Mouse (Mus musculus) forebrain, embryonic 14.5 days (tissue): Measurements from ENCODE around the gene Eps8. TPM values are rescaled to one million over a fixed set of nuclear protein-coding genes. Genes with fewer than 3 reads are reported as not detected.

Experiments
- ATAC-seq: fragments of 200-750 bp; cut with Nextera tagmentation; 2 replicates; pipeline ENCODE4 v1.8.0; 2017; ENCODE audit warnings: mild to moderate bottlenecking, moderate library complexity
- DNase-seq: peaks from one replicate; pipeline ENCODE4 v3.0.0-alpha.2; 2015; ENCODE audit warnings: low spot score
- H3K27ac ChIP-seq: fragments of 300-500 bp; sonication (generic); 2 replicates; pipeline ENCODE4 v1.5.1; 2014; ENCODE audit warnings: low read depth, mild to moderate bottlenecking, control low read depth, low read length, moderate library complexity
- H3K27me3 ChIP-seq: fragments of 300-500 bp; sonication (generic); replicated peaks from 2 replicates; pipeline ENCODE4 v1.6.1; 2014; ENCODE audit warnings: low read length, control low read depth, mixed read lengths; ENCODE audit not compliant: control insufficient read depth, insufficient read depth
- H3K36me3 ChIP-seq: fragments of 300-500 bp; sonication (generic); 2 replicates; pipeline ENCODE4 v1.6.1; 2014; ENCODE audit warnings: low read length, control low read depth; ENCODE audit not compliant: control insufficient read depth, insufficient read depth
- H3K4me1 ChIP-seq: fragments of 300-500 bp; sonication (generic); 2 replicates; pipeline ENCODE4 v1.6.1; 2014; ENCODE audit warnings: antibody characterized with exemption, low read length, control low read depth; ENCODE audit not compliant: control insufficient read depth, insufficient read depth
- H3K4me2 ChIP-seq: fragments of 300-500 bp; sonication (generic); 2 replicates; pipeline ENCODE4 v1.6.1; 2014; ENCODE audit warnings: mild to moderate bottlenecking, control low read depth, low read length
- H3K4me3 ChIP-seq: fragments of 300-500 bp; sonication (generic); 2 replicates; pipeline ENCODE4 v1.5.1; 2014; ENCODE audit warnings: low read depth, low read length, control low read depth
- H3K9ac ChIP-seq: fragments of 300-500 bp; sonication (generic); 2 replicates; pipeline ENCODE4 v1.6.1; 2014; ENCODE audit warnings: mild to moderate bottlenecking, low read length, control low read depth, moderate library complexity
- H3K9me3 ChIP-seq: fragments of 300-500 bp; sonication (generic); replicated peaks from 2 replicates; pipeline ENCODE4 v1.6.1; 2016; ENCODE audit warnings: low read length, control low read depth, mixed read lengths; ENCODE audit not compliant: control insufficient read depth
- WGBS: fragments of 180-500 bp; shearing (Covaris S2); extraction: QIAGEN DNeasy Blood & Tissue Kit; methylation state at CpG from one replicate; pipeline ENCODE4 v1.1.7; 2014; 5-methylcytosine and 5-hydroxymethylcytosine counted together
- polyA plus RNA-seq: library from polyadenylated mRNA; unstranded; fragments of >200 nt; fragmentation: Nextera tagmentation; extraction: Ambion mirVana; gene quantifications from 2 replicates; pipeline ENCODE4 v1.2.1, GENCODE M21; 2014

Gene Eps8
- 11.4 and 14.3 TPM in 2 replicates for polyA plus RNA-seq

DNA sequence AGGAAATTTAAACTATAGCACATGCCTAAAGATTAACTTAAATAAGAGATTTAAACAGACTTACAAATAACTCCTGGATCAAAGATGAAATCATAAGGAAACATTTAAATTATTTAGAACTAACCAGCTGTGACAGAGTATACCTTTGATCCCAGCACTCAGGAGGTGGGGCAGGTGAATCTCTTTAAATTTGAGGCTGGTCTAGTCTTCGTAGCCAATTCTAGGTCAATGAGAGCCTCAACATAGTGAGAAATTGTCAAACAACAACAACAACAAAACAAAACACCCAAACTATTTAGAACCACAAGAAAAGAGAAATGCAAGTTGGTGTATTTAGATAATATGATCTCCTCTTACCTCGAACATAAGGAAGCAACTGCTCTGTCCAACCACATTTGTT is at the start of gene Eps8:
Eps8 (minus strand) TSS at position 101 of the 400 bp plus-strand sequence.
- no peaks in the 10 kb centered on the region for H3K9me3 ChIP-seq
- no peak within 1 kb of the TSS for H3K27ac ChIP-seq
- H3K4me1 ChIP-seq, result no peaks in the 10 kb centered on the region
- ATAC-seq (no peak), DNase-seq (no peak)
- no peak within 1 kb of the TSS for H3K4me2 ChIP-seq
- H3K9ac ChIP-seq, result no peak within 1 kb of the TSS
- H3K36me3 ChIP-seq, result no peaks in the 10 kb centered on the region
- no peaks in the 10 kb centered on the region for H3K27me3 ChIP-seq
- no peak within 1 kb of the TSS for H3K4me3 ChIP-seq
- 92% methylated on average over 2 of the region's 2 CpGs for WGBS

DNA sequence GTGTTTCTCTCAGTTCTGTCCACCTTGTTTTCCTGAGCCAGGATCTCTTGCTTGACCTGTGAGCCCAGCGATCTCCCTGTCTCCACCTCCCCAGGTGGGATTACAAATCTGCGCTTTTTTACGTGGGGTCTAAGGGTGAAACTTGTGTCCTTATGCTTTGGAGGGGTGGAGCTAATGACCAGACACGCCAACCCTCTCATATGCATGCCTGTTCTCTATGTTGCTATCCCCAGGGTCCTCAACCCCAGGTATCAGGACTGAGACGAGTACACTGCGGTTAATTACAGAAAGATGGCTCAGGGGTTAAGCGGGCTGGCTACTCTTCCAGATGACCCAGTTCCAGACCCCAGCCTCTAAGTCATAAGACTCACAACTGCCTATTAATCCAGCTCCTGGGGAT is 48.8 kb upstream of the Eps8 start:
- Histone ChIP-seq H3K27me3 (no peaks in the 10 kb centered on the region), H3K9me3 (no peaks in the 10 kb centered on the region), H3K4me1 (0 out of 2 replicates have a peak, but pooled peaks cover 6% of the 10 kb centered on the region), H3K27ac (no peak overlapping the region), H3K4me3 (no peak overlapping the region), H3K9ac (no peak overlapping the region), H3K4me2 (no peak overlapping the region), H3K36me3 (no peaks in the 10 kb centered on the region)
- WGBS, result 88% methylated on average over 7 of the region's 7 CpGs
- ATAC-seq (no peak), DNase-seq (no peak)

DNA sequence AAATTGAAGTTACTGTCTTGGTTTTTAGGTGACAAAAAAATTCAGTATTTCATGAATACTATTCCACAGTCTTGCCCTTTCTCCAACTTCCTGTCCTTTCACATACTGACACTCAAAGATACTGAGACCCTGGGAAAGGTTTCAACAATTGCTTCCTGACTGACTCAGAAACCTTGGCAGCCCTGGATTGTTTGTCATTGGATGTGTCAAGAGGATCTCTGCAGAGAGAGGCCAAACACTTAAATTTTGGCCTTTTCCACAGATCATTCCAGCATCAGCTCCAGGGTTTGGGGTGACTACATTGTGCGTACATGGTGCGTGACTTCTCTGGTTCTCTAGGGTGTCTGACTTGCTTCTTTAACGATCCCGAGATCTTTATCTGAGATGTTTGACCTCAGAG is 48.2 kb upstream of the Eps8 start:
- H3K4me3 ChIP-seq, result no peak overlapping the region
- WGBS, result 97% methylated on average over 4 of the region's 4 CpGs

DNA sequence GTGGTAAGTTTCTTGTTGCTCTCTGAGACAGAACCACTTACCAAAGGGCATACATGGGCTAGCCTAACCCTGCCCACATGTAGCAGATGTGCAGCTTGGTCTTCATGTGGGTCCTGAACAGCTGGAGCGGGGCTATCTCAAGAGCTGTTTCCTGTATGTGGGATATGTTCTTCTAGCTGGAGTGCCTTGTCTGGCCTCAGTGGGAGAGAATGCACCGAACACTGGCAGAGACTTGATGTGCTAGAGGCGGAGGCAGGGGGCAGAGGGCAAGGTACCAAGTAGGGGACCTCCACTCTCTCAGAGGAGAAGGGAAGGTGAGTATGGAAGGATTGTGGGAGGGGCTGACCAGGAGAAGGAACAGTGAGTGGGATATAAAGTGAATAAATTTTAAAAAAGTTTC is 47.5 kb upstream of the Eps8 start:
- H3K9me3 ChIP-seq, result no peaks in the 10 kb centered on the region
- H3K4me1 ChIP-seq, result 0 out of 2 replicates have a peak, but pooled peaks cover 6% of the 10 kb centered on the region
- no peak overlapping the region for H3K4me3 ChIP-seq
- no peak overlapping the region for H3K9ac ChIP-seq
- no peaks in the 10 kb centered on the region for H3K36me3 ChIP-seq
- DNase-seq, result no peak
- no peak overlapping the region for H3K27ac ChIP-seq
- ATAC-seq, result no peak
- 94% methylated on average over 3 of the region's 3 CpGs for WGBS
- H3K4me2 ChIP-seq, result no peak overlapping the region
- no peaks in the 10 kb centered on the region for H3K27me3 ChIP-seq

More for the DNA sequence above, 48.2 kb upstream of the Eps8 start:
- Histone ChIP-seq H3K27me3 (no peaks in the 10 kb centered on the region), H3K4me2 (no peak overlapping the region), H3K9me3 (no peaks in the 10 kb centered on the region), H3K27ac (no peak overlapping the region), H3K36me3 (no peaks in the 10 kb centered on the region), H3K4me1 (0 out of 2 replicates have a peak, but pooled peaks cover 6% of the 10 kb centered on the region), H3K9ac (no peak overlapping the region)
- ATAC-seq (no peak), DNase-seq (no peak)

DNA sequence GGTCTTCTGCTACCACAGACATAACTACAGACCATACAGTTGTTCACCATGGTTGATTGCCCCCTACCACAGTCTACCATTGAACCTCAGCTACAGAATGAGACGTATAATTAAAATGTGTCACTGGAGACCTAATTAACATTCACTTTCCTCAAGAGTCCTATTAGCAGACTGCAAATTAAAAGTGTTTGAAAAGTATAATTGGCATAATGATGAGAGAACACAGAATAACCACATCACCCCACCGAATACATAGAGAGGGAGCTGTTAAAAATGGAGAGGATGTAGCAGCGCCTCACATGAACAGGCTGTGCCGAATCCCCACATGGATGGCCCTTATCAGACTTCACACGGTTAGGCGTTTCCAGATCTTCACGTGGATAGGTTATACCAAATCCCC is 44.8 kb upstream of the Eps8 start:
- ATAC-seq (peak; percentile 87), DNase-seq (peak; percentile 71)
- WGBS, result 22% methylated on average over 7 of the region's 7 CpGs
- no peaks in the 10 kb centered on the region for H3K27me3 ChIP-seq
- H3K36me3 ChIP-seq, result no peaks in the 10 kb centered on the region
- no peak overlapping the region for H3K9ac ChIP-seq
- H3K4me1 ChIP-seq, result 0 out of 2 replicates have a peak, but pooled peaks cover 6% of the 10 kb centered on the region
- no peak overlapping the region for H3K27ac ChIP-seq
- H3K4me2 ChIP-seq, result no peak overlapping the region
- H3K9me3 ChIP-seq, result no peaks in the 10 kb centered on the region
- H3K4me3 ChIP-seq, result no peak overlapping the region

DNA sequence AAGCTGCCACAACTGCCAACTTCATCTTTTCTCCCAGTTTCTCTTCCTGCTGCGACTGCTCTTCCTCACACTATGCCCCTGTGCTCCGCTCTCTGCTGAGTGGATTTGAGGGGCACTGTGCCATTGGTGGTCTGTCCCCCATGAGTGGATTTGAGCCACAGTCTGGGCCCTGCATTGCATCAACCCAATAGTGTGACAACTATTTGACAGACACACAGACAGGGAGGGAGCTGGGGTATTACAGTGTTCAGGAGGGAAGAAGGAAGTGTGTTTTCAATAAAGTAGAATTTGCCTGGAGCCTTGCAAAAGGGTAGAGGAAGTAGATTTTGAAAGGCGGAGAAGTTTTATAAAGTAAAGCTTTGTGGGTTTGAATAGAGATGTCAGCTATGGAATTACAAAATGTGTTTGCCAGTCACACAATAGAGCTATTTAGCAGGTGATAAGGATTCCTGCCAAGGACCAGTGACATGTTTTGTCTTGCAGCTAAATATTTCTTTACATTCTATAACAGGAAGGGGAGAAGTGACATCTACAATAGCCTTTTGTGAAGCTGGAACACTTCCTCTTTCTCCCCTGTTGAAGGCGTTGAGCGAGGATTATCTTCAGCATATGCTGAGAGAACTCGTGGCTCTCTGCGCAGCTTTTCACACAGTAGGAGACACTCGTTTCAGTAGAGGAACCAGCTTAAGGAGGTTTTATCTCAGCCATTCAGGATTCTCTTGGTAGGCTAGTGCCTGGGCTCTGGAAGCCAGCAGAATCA is 41.9 kb upstream of the Eps8 start:
- no peak overlapping the region for H3K27ac ChIP-seq
- 0 out of 2 replicates have a peak, but pooled peaks cover 6% of the 10 kb centered on the region for H3K4me1 ChIP-seq
- H3K36me3 ChIP-seq, result no peaks in the 10 kb centered on the region
- H3K9ac ChIP-seq, result no peak overlapping the region
- H3K9me3 ChIP-seq, result no peaks in the 10 kb centered on the region
- ATAC-seq (no peak), DNase-seq (no peak)
- H3K27me3 ChIP-seq, result no peaks in the 10 kb centered on the region
- no peak overlapping the region for H3K4me3 ChIP-seq
- H3K4me2 ChIP-seq, result no peak overlapping the region
- WGBS, result 57% methylated on average over 8 of the region's 8 CpGs

DNA sequence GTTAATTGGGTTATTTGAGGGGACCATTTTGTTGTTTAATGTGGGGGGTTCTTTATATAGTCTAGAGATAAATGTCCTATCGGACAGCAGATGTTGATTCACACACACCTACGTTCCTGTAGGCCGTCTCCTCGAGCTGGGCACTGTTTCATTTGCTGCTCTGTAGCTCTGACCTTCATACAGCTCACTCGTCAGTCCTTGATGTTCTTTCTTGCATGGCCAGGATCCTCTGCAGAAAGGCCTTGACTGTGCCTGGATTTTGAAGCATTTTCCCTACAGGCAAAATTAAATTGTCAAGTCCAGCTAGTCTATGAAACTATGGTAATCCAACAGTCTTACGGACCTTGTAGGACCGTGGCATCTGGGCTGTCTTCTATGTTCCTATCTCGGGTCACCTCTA is 40.4 kb upstream of the Eps8 start:
- DNase-seq (no peak), ATAC-seq (no peak)
- no peaks in the 10 kb centered on the region for H3K9me3 ChIP-seq
- no peak overlapping the region for H3K4me3 ChIP-seq
- H3K27ac ChIP-seq, result no peak overlapping the region
- no peaks in the 10 kb centered on the region for H3K36me3 ChIP-seq
- no peak overlapping the region for H3K9ac ChIP-seq
- H3K27me3 ChIP-seq, result no peaks in the 10 kb centered on the region
- H3K4me1 ChIP-seq, result 0 out of 2 replicates have a peak, but pooled peaks cover 6% of the 10 kb centered on the region
- H3K4me2 ChIP-seq, result no peak overlapping the region
- 94% methylated on average over 8 of the region's 8 CpGs for WGBS

DNA sequence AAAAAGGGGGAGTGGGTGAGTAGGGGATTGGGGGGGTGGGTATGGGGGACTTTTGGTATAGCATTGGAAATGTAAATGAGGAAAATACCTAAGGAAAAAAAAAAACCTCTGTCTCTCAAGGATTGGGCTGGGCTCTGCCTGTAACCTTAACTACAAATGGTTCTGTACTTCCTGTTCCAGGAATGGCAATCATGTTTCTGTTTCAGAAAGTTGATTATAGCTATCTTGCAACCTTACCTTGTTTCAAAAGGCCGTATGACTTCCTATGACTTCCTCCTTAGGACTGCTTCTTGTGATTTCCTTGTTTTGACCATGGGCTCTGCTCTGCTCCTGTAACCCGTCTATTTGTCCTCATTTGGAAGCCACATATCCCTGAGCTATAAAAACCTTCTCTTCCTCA is 39.6 kb upstream of the Eps8 start:
- DNase-seq (no peak), ATAC-seq (no peak)
- Histone ChIP-seq H3K4me2 (no peak overlapping the region), H3K36me3 (no peaks in the 10 kb centered on the region), H3K9ac (no peak overlapping the region), H3K4me1 (0 out of 2 replicates have a peak, but pooled peaks cover 3% of the 10 kb centered on the region), H3K27me3 (no peaks in the 10 kb centered on the region), H3K4me3 (no peak overlapping the region), H3K9me3 (no peaks in the 10 kb centered on the region), H3K27ac (no peak overlapping the region)
- WGBS, result 92% methylated on average over 2 of the region's 2 CpGs

DNA sequence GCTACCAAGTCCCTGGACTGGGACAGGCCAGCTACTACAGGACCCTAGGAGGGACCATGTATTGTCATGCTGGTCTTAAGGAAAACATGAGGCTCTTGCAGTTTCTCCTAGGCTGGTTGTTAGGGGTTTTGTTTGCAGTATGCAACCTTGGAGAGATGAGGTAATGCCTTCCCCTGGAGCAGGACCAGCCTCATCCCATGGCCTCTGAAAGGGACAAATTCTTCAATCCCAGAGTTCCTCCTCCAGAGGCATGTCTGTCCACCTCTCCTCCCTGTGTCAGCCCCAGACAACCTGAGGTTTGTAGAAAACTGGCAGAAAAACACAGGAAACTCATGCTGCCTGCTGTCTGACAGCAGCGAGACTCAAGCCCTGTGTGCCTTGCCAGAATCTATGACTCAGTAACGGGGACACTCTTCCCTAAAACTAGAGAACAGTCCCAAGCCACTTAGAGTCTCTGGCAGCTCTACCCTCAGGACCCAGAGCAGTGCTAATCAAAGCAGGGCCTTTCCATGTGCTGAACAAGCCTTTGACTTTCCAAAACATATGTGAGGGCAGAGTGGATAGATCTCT is 36.0 kb upstream of the Eps8 start:
- no peak for ATAC-seq

More for the DNA sequence above, 36.0 kb upstream of the Eps8 start:
- Histone ChIP-seq H3K36me3 (no peaks in the 10 kb centered on the region), H3K27me3 (no peaks in the 10 kb centered on the region), H3K27ac (no peak overlapping the region), H3K9me3 (no peaks in the 10 kb centered on the region), H3K4me3 (no peak overlapping the region), H3K9ac (no peak overlapping the region), H3K4me2 (no peak overlapping the region), H3K4me1 (no peaks in the 10 kb centered on the region)
- whole genome bisulfite sequencing, result 85% methylated on average over 2 of the region's 2 CpGs
- no peak for DNase-seq
